Mouse (Mus musculus): Measurements from ENCODE around the gene 1700001K19Rik. TPM values are rescaled to one million over a fixed set of nuclear protein-coding genes. Genes with fewer than 3 reads are reported as not detected.
"Not testable (repeated sequence)": the region's sequence is repeated elsewhere in the genome, so short reads cannot be mapped to it uniquely, and the experiment has no call there.

1700001K19Rik gene
- polyA plus RNA-seq, 1 experiment, result 0.16 TPM

GRCm38 (mm10) chr12:110703008-110703471, 20.6 kb upstream of the 1700001K19Rik start:
- Histone ChIP-seq H3K4me1 (replicated peaks; ENCODE audit: control insufficient read depth, insufficient read depth, low read length) (peaks cover 26% of the 10 kb centered on the region), H3K27me3 (ENCODE audit: control insufficient read depth, insufficient read depth, low read length) (no peaks in the 10 kb centered on the region), H3K27ac (ENCODE audit: control insufficient read depth, insufficient read depth, low read length) (no peak overlapping the region), H3K36me3 (ENCODE audit: control insufficient read depth, insufficient read depth, low read length) (no peaks in the 10 kb centered on the region), H3K4me3 (ENCODE audit: control insufficient read depth, insufficient read depth, low read length) (no peak overlapping the region)
- TF ChIP-seq CTCF (IDR thresholded peaks at IDR 0.05; ENCODE audit: borderline replicate concordance, control insufficient read depth, extremely low read depth, insufficient read depth, low read length, poor library complexity) (peak; percentile 95), POLR2A (IDR thresholded peaks at IDR 0.05; ENCODE audit: control insufficient read depth, extremely low read depth, insufficient read depth, low read length, poor library complexity) (no peak)
- WGBS, result 43% methylated on average over 8 of the region's 8 CpGs
- DNase-seq, result peak; percentile 81

DNA sequence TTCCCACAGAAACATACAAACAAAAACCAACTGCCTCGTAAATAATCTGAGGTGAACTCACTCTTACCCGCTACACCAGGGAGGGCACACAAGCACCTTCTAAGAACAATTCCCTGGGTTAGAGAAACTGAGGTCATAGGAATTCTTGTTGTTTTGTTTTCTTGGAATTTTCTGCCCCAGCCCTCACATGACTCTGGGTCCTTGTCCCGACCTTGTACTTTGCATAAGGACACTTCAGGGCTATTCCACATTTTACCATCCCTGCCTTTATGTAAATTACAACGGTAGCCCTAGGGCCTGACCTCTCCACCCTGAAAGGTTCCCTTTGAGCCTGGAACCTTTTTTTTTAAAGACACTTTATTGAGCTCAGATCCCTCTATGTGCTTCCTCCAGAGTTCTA, 20.1 kb upstream of the 1700001K19Rik start, which contains the start of gene Hsp90aa1:
TSS of gene Hsp90aa1 (minus strand) at position 173 of the 400 bp plus-strand sequence.
- Histone ChIP-seq H3K27ac (ENCODE audit: control insufficient read depth, insufficient read depth, low read length) (no peak within 1 kb of the TSS), H3K27me3 (ENCODE audit: control insufficient read depth, insufficient read depth, low read length) (no peaks in the 10 kb centered on the region), H3K4me3 (ENCODE audit: control insufficient read depth, insufficient read depth, low read length) (no peak within 1 kb of the TSS), H3K36me3 (ENCODE audit: control insufficient read depth, insufficient read depth, low read length) (no peaks in the 10 kb centered on the region), H3K4me1 (replicated peaks; ENCODE audit: control insufficient read depth, insufficient read depth, low read length) (peaks cover 26% of the 10 kb centered on the region)
- DNase-seq, result no peak
- WGBS, result 75% methylated on average over 4 of the region's 4 CpGs
- TF ChIP-seq POLR2A (IDR thresholded peaks at IDR 0.05; ENCODE audit: control insufficient read depth, extremely low read depth, insufficient read depth, low read length, poor library complexity), result no peak
- no peak for TF ChIP-seq CTCF (IDR thresholded peaks at IDR 0.05; ENCODE audit: borderline replicate concordance, control insufficient read depth, extremely low read depth, insufficient read depth, low read length, poor library complexity)

- not testable (repeated sequence) for DNase-seq; H3K36me3 ChIP-seq (ENCODE audit: control insufficient read depth, insufficient read depth, low read length); H3K27me3 ChIP-seq (ENCODE audit: control insufficient read depth, insufficient read depth, low read length); H3K27ac ChIP-seq (ENCODE audit: control insufficient read depth, insufficient read depth, low read length); H3K4me3 ChIP-seq (ENCODE audit: control insufficient read depth, insufficient read depth, low read length)
- 3% methylated on average over 2 of the region's 3 CpGs for WGBS
- peaks cover 26% of the 10 kb centered on the region for H3K4me1 ChIP-seq (replicated peaks; ENCODE audit: control insufficient read depth, insufficient read depth, low read length)
These were observed 18.9 kb upstream of the 1700001K19Rik start for GRCm38 (mm10) chr12:110701363-110701762.

- TF ChIP-seq POLR2A (IDR thresholded peaks at IDR 0.05; ENCODE audit: control insufficient read depth, extremely low read depth, insufficient read depth, low read length, poor library complexity), result no peak
- TF ChIP-seq CTCF (IDR thresholded peaks at IDR 0.05; ENCODE audit: borderline replicate concordance, control insufficient read depth, extremely low read depth, insufficient read depth, low read length, poor library complexity), result no peak
- no peaks in the 10 kb centered on the region for H3K36me3 ChIP-seq (ENCODE audit: control insufficient read depth, insufficient read depth, low read length)
- H3K4me1 ChIP-seq (replicated peaks; ENCODE audit: control insufficient read depth, insufficient read depth, low read length), result peaks cover 24% of the 10 kb centered on the region
- no peak overlapping the region for H3K4me3 ChIP-seq (ENCODE audit: control insufficient read depth, insufficient read depth, low read length)
- no peaks in the 10 kb centered on the region for H3K27me3 ChIP-seq (ENCODE audit: control insufficient read depth, insufficient read depth, low read length)
- 73% methylated on average over 2 of the region's 2 CpGs for WGBS
- no peak overlapping the region for H3K27ac ChIP-seq (ENCODE audit: control insufficient read depth, insufficient read depth, low read length)
- DNase-seq, result no peak
These were observed 18.3 kb upstream of the 1700001K19Rik start for GRCm38 (mm10) chr12:110700730-110701129.

GRCm38 (mm10) chr12:110699171-110699547, 16.7 kb upstream of the 1700001K19Rik start:
- peaks cover 31% of the 10 kb centered on the region for H3K4me1 ChIP-seq (replicated peaks; ENCODE audit: control insufficient read depth, insufficient read depth, low read length)
- 45% methylated on average over 2 of the region's 2 CpGs for WGBS
- DNase-seq, result no peak
- TF ChIP-seq POLR2A (IDR thresholded peaks at IDR 0.05; ENCODE audit: control insufficient read depth, extremely low read depth, insufficient read depth, low read length, poor library complexity) (no peak), CTCF (IDR thresholded peaks at IDR 0.05; ENCODE audit: borderline replicate concordance, control insufficient read depth, extremely low read depth, insufficient read depth, low read length, poor library complexity) (no peak)
- H3K4me3 ChIP-seq (ENCODE audit: control insufficient read depth, insufficient read depth, low read length), result no peak overlapping the region
- peaks cover 7% of the 10 kb centered on the region for H3K36me3 ChIP-seq (ENCODE audit: control insufficient read depth, insufficient read depth, low read length)
- no peaks in the 10 kb centered on the region for H3K27me3 ChIP-seq (ENCODE audit: control insufficient read depth, insufficient read depth, low read length)
- no peak overlapping the region for H3K27ac ChIP-seq (ENCODE audit: control insufficient read depth, insufficient read depth, low read length)

DNA sequence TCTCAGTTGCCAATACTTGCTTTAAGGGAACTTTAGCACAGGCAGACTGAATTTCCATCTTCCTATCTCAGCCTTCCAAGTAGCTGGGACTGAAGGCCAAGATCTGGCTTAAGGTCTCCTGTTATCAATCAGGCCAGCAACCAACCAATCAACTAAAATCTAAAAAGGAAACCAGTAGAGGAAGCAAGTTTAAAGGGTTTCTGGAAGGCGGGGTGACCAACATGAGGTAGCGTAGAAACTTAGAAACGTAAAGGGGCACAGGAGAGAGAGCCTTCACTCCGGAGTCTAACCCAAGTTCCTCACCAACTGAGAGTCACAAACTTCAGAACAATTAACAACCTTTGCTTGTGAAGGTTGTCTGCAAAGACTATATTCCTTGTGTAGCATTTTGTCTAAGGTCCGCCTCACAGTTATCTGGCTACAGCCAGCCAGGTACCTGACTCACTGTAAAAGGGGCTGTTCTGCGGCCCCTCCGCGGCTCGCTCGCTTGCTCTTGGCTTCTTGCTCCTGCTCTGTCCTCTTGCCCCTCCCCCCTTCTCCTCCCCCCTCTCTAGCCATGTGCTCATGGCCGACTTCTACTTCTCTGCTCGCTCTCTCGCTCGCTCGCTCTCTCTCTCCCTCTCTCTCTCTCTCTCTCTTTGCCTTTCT, 16.2 kb upstream of the 1700001K19Rik start:
- Histone ChIP-seq H3K4me1 (replicated peaks; ENCODE audit: control insufficient read depth, insufficient read depth, low read length) (peaks cover 31% of the 10 kb centered on the region), H3K27ac (ENCODE audit: control insufficient read depth, insufficient read depth, low read length) (no peak overlapping the region), H3K36me3 (ENCODE audit: control insufficient read depth, insufficient read depth, low read length) (peaks cover 7% of the 10 kb centered on the region), H3K27me3 (ENCODE audit: control insufficient read depth, insufficient read depth, low read length) (no peaks in the 10 kb centered on the region), H3K4me3 (ENCODE audit: control insufficient read depth, insufficient read depth, low read length) (no peak overlapping the region)
- no peak for DNase-seq
- TF ChIP-seq POLR2A (IDR thresholded peaks at IDR 0.05; ENCODE audit: control insufficient read depth, extremely low read depth, insufficient read depth, low read length, poor library complexity) (no peak), CTCF (IDR thresholded peaks at IDR 0.05; ENCODE audit: borderline replicate concordance, control insufficient read depth, extremely low read depth, insufficient read depth, low read length, poor library complexity) (no peak)
- WGBS, result 26% methylated on average over 14 of the region's 15 CpGs

DNA sequence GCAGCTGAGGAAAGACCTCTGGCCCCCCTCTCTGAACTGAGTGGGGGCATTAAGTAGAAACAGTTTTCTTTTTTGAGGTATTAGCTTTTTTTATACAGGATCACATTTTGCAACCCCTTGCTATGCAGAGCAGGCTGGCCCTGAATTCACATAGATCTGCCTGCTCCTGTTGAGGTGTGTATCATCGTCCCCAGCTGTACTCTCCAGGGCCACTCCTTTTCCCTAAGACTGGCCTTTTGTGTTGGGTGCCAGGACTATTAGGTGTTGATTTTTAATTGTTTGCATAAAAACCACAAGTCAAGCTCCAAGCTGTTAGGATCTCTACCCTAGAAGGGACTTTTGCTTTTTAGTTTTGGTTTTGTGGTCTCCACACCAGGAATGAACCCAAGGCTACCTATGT, 15.7 kb upstream of the 1700001K19Rik start:
- no peak for TF ChIP-seq POLR2A (IDR thresholded peaks at IDR 0.05; ENCODE audit: control insufficient read depth, extremely low read depth, insufficient read depth, low read length, poor library complexity)
- no peak for TF ChIP-seq CTCF (IDR thresholded peaks at IDR 0.05; ENCODE audit: borderline replicate concordance, control insufficient read depth, extremely low read depth, insufficient read depth, low read length, poor library complexity)
- DNase-seq, result no peak
- peaks cover 13% of the 10 kb centered on the region for H3K36me3 ChIP-seq (ENCODE audit: control insufficient read depth, insufficient read depth, low read length)
- H3K27ac ChIP-seq (ENCODE audit: control insufficient read depth, insufficient read depth, low read length), result 0 out of 2 replicates have a peak overlapping the region, but pooled peaks have one; percentile 3
- H3K4me3 ChIP-seq (ENCODE audit: control insufficient read depth, insufficient read depth, low read length), result no peak overlapping the region
- 91% methylated on average over 1 of the region's 1 CpGs for WGBS
- H3K27me3 ChIP-seq (ENCODE audit: control insufficient read depth, insufficient read depth, low read length), result no peaks in the 10 kb centered on the region
- peaks cover 31% of the 10 kb centered on the region for H3K4me1 ChIP-seq (replicated peaks; ENCODE audit: control insufficient read depth, insufficient read depth, low read length)
